Mouse (Mus musculus) heart, postnatal 0 days (tissue): Measurements from ENCODE around the gene Gm20715. TPM values are rescaled to one million over a fixed set of nuclear protein-coding genes. Genes with fewer than 3 reads are reported as not detected.
"Not testable (repeated sequence)": the region's sequence is repeated elsewhere in the genome, so short reads cannot be mapped to it uniquely, and the experiment has no call there.

ENCODE experiments used
- ATAC-seq: fragments of 200-750 bp; cut with Nextera tagmentation; 2 replicates; pipeline ENCODE4 v1.8.0; 2017; ENCODE audit warnings: low read depth, moderate number of reproducible peaks, moderate library complexity; ENCODE audit not compliant: insufficient read depth
- DNase-seq: peaks from one replicate; pipeline ENCODE4 v3.0.0-alpha.2; 2016; ENCODE audit warnings: low spot score
- H3K27ac ChIP-seq: fragments of 300-500 bp; sonication (generic); 2 replicates; pipeline ENCODE4 v1.5.1; 2014; ENCODE audit warnings: low read depth, mild to moderate bottlenecking
- H3K27me3 ChIP-seq: fragments of 300-500 bp; sonication (generic); 2 replicates; pipeline ENCODE4 v1.6.1; 2014; ENCODE audit warnings: low read length, mixed read lengths; ENCODE audit not compliant: control insufficient read depth, insufficient read depth
- H3K36me3 ChIP-seq: fragments of 300-500 bp; sonication (generic); replicated peaks from 2 replicates; pipeline ENCODE4 v1.6.1; 2014; ENCODE audit warnings: low read length, mixed read lengths; ENCODE audit not compliant: control insufficient read depth, insufficient read depth
- H3K4me1 ChIP-seq: fragments of 300-500 bp; sonication (generic); 2 replicates; pipeline ENCODE4 v1.6.1; 2014; ENCODE audit warnings: antibody characterized with exemption; ENCODE audit not compliant: control insufficient read depth, insufficient read depth
- H3K4me2 ChIP-seq: fragments of 300-500 bp; sonication (generic); 2 replicates; pipeline ENCODE4 v1.6.1; 2014; ENCODE audit warnings: low read depth, mild to moderate bottlenecking, low read length, moderate library complexity
- H3K4me3 ChIP-seq: fragments of 300-500 bp; sonication (generic); 2 replicates; pipeline ENCODE4 v1.5.1; 2014; ENCODE audit warnings: low read depth, low read length
- H3K9ac ChIP-seq: fragments of 300-500 bp; sonication (generic); replicated peaks from 2 replicates; pipeline ENCODE4 v1.6.1; 2014; ENCODE audit warnings: low read depth, low read length, mixed read lengths
- H3K9me3 ChIP-seq: fragments of 300-500 bp; sonication (generic); replicated peaks from 2 replicates; pipeline ENCODE4 v1.6.1; 2016; ENCODE audit warnings: low read length; ENCODE audit not compliant: control insufficient read depth
- CTCF ChIP-seq: IDR thresholded peaks from 2 replicates; pipeline ENCODE4 v1.5.1; 2016; ENCODE audit warnings: antibody characterized with exemption, control low read depth, low read depth
- EP300 ChIP-seq: IDR thresholded peaks from 2 replicates; pipeline ENCODE4 v1.6.1; 2016; ENCODE audit warnings: antibody characterized with exemption, low read depth
- WGBS: fragments of 180-500 bp; shearing (Covaris S2); extraction: QIAGEN DNeasy Blood & Tissue Kit; methylation state at CpG from one replicate; pipeline ENCODE4 v1.1.7; 2014; 5-methylcytosine and 5-hydroxymethylcytosine counted together
- polyA plus RNA-seq: library from polyadenylated mRNA; unstranded; fragments of >200 nt; fragmentation: Nextera tagmentation; extraction: Ambion mirVana; gene quantifications from 2 replicates; pipeline ENCODE4 v1.2.1, GENCODE M21; 2015
- total RNA-seq: library from RNA; depleted of rRNA; stranded (reverse); fragments of >200 nt; gene quantifications from 2 replicates; pipeline ENCODE4 v1.2.3, GENCODE M21; 2014; ENCODE audit warnings: low replicate concordance

The Gm20715 gene
- total and polyA plus RNA-seq, 2 experiments from 2014 or later = not detected

GRCm38 (mm10) chr7:6364761-6365160, 45.3 kb upstream of the Gm20715 start:
- Histone ChIP-seq H3K36me3 (no peaks in the 10 kb centered on the region), H3K27ac (no peak overlapping the region), H3K27me3 (no peaks in the 10 kb centered on the region), H3K9ac (no peak overlapping the region), H3K4me2 (no peak overlapping the region), H3K9me3 (no peaks in the 10 kb centered on the region), H3K4me1 (peaks cover 4% of the 10 kb centered on the region; the same call in 1 of the 2 replicates), H3K4me3 (no peak overlapping the region)
- no peak for TF ChIP-seq EP300
- TF ChIP-seq CTCF = no peak
- DNase-seq = no peak
- no peak for ATAC-seq
- 55% methylated on average over 1 of the region's 1 CpGs for WGBS

GRCm38 (mm10) chr7:6367185-6367584, 42.9 kb upstream of the Gm20715 start:
- ATAC-seq = no peak
- Histone ChIP-seq H3K27me3 (no peaks in the 10 kb centered on the region), H3K9ac (no peak overlapping the region), H3K36me3 (no peaks in the 10 kb centered on the region), H3K9me3 (no peaks in the 10 kb centered on the region), H3K4me1 (peaks cover 4% of the 10 kb centered on the region; the same call in 1 of the 2 replicates), H3K27ac (no peak overlapping the region), H3K4me2 (no peak overlapping the region), H3K4me3 (no peak overlapping the region)
- TF ChIP-seq EP300 = no peak
- TF ChIP-seq CTCF = no peak
- no peak for DNase-seq
- 86% methylated on average over 5 of the region's 5 CpGs for WGBS

- H3K4me2 ChIP-seq, H3K27me3 ChIP-seq, H3K27ac ChIP-seq, DNase-seq, ATAC-seq, H3K4me1 ChIP-seq, H3K9ac ChIP-seq, H3K9me3 ChIP-seq, H3K36me3 ChIP-seq, H3K4me3 ChIP-seq: not testable (repeated sequence)
- WGBS = 78% methylated on average over 5 of the region's 5 CpGs
These were observed 41.9 kb upstream of the Gm20715 start for GRCm38 (mm10) chr7:6368146-6368545.

GRCm38 (mm10) chr7:6369460-6369859, 40.6 kb upstream of the Gm20715 start:
- Histone ChIP-seq H3K4me2 (no peak overlapping the region), H3K9me3 (no peaks in the 10 kb centered on the region), H3K4me1 (no peaks in the 10 kb centered on the region), H3K4me3 (no peak overlapping the region), H3K9ac (no peak overlapping the region), H3K27me3 (no peaks in the 10 kb centered on the region), H3K27ac (no peak overlapping the region), H3K36me3 (peaks cover 5% of the 10 kb centered on the region; the same call in 1 of the 2 replicates)
- TF ChIP-seq CTCF = no peak
- DNase-seq (no peak), ATAC-seq (no peak)
- 83% methylated on average over 3 of the region's 3 CpGs for WGBS

- no peak for TF ChIP-seq CTCF
- no peak for TF ChIP-seq EP300
- peaks cover 5% of the 10 kb centered on the region; the same call in 1 of the 2 replicates for H3K36me3 ChIP-seq
- H3K27ac ChIP-seq = no peak overlapping the region
- H3K4me3 ChIP-seq = no peak overlapping the region
- H3K4me2 ChIP-seq = no peak overlapping the region
- no peak for ATAC-seq
- 81% methylated on average over 3 of the region's 3 CpGs for WGBS
- H3K9ac ChIP-seq = no peak overlapping the region
- no peaks in the 10 kb centered on the region for H3K4me1 ChIP-seq
- H3K27me3 ChIP-seq = no peaks in the 10 kb centered on the region
- H3K9me3 ChIP-seq = no peaks in the 10 kb centered on the region
- no peak for DNase-seq
These were observed 37.1 kb upstream of the Gm20715 start for GRCm38 (mm10) chr7:6372993-6373392.

- Histone ChIP-seq H3K4me1 (peaks cover 4% of the 10 kb centered on the region; the same call in 1 of the 2 replicates), H3K9ac (no peak overlapping the region), H3K4me3 (no peak overlapping the region), H3K27me3 (no peaks in the 10 kb centered on the region), H3K4me2 (no peak overlapping the region), H3K27ac (no peak overlapping the region), H3K9me3 (no peaks in the 10 kb centered on the region), H3K36me3 (peaks cover 5% of the 10 kb centered on the region; the same call in 1 of the 2 replicates)
- WGBS = 77% methylated on average over 8 of the region's 8 CpGs
- ATAC-seq (no peak), DNase-seq (no peak)
- TF ChIP-seq EP300 (no peak), CTCF (no peak)
These were observed 31.6 kb upstream of the Gm20715 start for GRCm38 (mm10) chr7:6378441-6378840.
